Mouse (Mus musculus): Measurements from ENCODE around the gene Asap2. TPM values are rescaled to one million over a fixed set of nuclear protein-coding genes. Genes with fewer than 3 reads are reported as not detected.
A peak's percentile ranks its signal among the peaks of the same experiment; 100 is the strongest.

Gene Asap2
- polyA plus RNA-seq, 1 experiment from 2014 or later, result 8.2 TPM

GRCm38 (mm10) chr12:21139560-21139959 is 149.3 kb downstream of the Asap2 start:
- Histone ChIP-seq H3K9ac (ENCODE audit: low read depth, low read length) (no peak overlapping the region), H3K9me3 (ENCODE audit: control insufficient read depth, low read length) (no peaks in the 10 kb centered on the region), H3K27me3 (replicated peaks; ENCODE audit: control insufficient read depth, insufficient read depth, low read length) (no peaks in the 10 kb centered on the region), H3K4me2 (ENCODE audit: low read depth, low read length) (no peak overlapping the region), H3K4me3 (ENCODE audit: low read depth, low read length) (no peak overlapping the region), H3K27ac (replicated peaks; ENCODE audit: low read depth, low read length) (no peak overlapping the region), H3K4me1 (ENCODE audit: control insufficient read depth, insufficient read depth, low read length) (peaks cover 16% of the 10 kb centered on the region), H3K36me3 (ENCODE audit: control insufficient read depth, insufficient read depth, low read length) (no peaks in the 10 kb centered on the region)
- DNase-seq (ENCODE audit: low spot score) (peak; percentile 33), ATAC-seq (ENCODE audit: low read depth) (no peak)
- WGBS, result 59% methylated on average over 4 of the region's 4 CpGs

DNA sequence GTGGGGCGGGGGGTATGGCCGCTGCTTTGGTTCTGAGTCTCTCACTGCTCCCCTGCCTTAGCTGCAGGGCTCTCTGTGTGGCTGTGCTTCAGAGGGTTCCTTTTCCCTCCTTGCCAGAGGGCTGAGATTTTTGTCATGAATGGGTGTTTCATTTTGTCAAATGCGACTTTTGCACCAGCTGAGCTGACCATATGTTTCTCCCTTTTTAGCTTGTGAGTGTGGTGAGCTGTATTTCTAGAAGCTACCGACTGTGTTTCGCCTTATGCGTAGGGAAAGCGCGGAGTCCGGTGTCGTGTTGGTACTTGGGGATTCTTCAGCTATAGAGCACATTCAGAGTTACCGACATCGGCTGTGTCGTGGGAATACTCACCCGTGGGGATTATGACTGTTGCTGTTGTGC is 149.9 kb downstream of the Asap2 start:
- ATAC-seq (ENCODE audit: low read depth) (no peak), DNase-seq (ENCODE audit: low spot score) (no peak)
- Histone ChIP-seq H3K9ac (ENCODE audit: low read depth, low read length) (no peak overlapping the region), H3K4me3 (ENCODE audit: low read depth, low read length) (no peak overlapping the region), H3K4me1 (ENCODE audit: control insufficient read depth, insufficient read depth, low read length) (peaks cover 15% of the 10 kb centered on the region), H3K27ac (replicated peaks; ENCODE audit: low read depth, low read length) (no peak overlapping the region), H3K36me3 (ENCODE audit: control insufficient read depth, insufficient read depth, low read length) (no peaks in the 10 kb centered on the region), H3K4me2 (ENCODE audit: low read depth, low read length) (no peak overlapping the region), H3K9me3 (ENCODE audit: control insufficient read depth, low read length) (no peaks in the 10 kb centered on the region), H3K27me3 (replicated peaks; ENCODE audit: control insufficient read depth, insufficient read depth, low read length) (no peaks in the 10 kb centered on the region)
- WGBS, result 86% methylated on average over 14 of the region's 14 CpGs

GRCm38 (mm10) chr12:21140741-21141308 is 150.6 kb downstream of the Asap2 start:
- no peak overlapping the region for H3K4me3 ChIP-seq (ENCODE audit: low read depth, low read length)
- ATAC-seq (ENCODE audit: low read depth), result no peak
- H3K36me3 ChIP-seq (ENCODE audit: control insufficient read depth, insufficient read depth, low read length), result no peaks in the 10 kb centered on the region
- H3K27me3 ChIP-seq (replicated peaks; ENCODE audit: control insufficient read depth, insufficient read depth, low read length), result no peaks in the 10 kb centered on the region
- no peak overlapping the region for H3K4me2 ChIP-seq (ENCODE audit: low read depth, low read length)
- H3K9ac ChIP-seq (ENCODE audit: low read depth, low read length), result no peak overlapping the region
- H3K4me1 ChIP-seq (ENCODE audit: control insufficient read depth, insufficient read depth, low read length), result peaks cover 9% of the 10 kb centered on the region
- H3K9me3 ChIP-seq (ENCODE audit: control insufficient read depth, low read length), result no peaks in the 10 kb centered on the region
- DNase-seq (ENCODE audit: low spot score), result no peak
- H3K27ac ChIP-seq (replicated peaks; ENCODE audit: low read depth, low read length), result no peak overlapping the region
- WGBS, result 90% methylated on average over 6 of the region's 6 CpGs

GRCm38 (mm10) chr12:21141691-21142300 is 151.5 kb downstream of the Asap2 start:
- Histone ChIP-seq H3K9me3 (ENCODE audit: control insufficient read depth, low read length) (no peaks in the 10 kb centered on the region), H3K4me1 (ENCODE audit: control insufficient read depth, insufficient read depth, low read length) (0 out of 2 replicates have a peak, but pooled peaks cover 3% of the 10 kb centered on the region), H3K4me3 (ENCODE audit: low read depth, low read length) (no peak overlapping the region), H3K27ac (replicated peaks; ENCODE audit: low read depth, low read length) (no peak overlapping the region), H3K36me3 (ENCODE audit: control insufficient read depth, insufficient read depth, low read length) (no peaks in the 10 kb centered on the region), H3K4me2 (ENCODE audit: low read depth, low read length) (no peak overlapping the region), H3K27me3 (replicated peaks; ENCODE audit: control insufficient read depth, insufficient read depth, low read length) (no peaks in the 10 kb centered on the region), H3K9ac (ENCODE audit: low read depth, low read length) (no peak overlapping the region)
- 67% methylated on average over 5 of the region's 5 CpGs for WGBS
- ATAC-seq (ENCODE audit: low read depth) (no peak), DNase-seq (ENCODE audit: low spot score) (no peak)

DNA sequence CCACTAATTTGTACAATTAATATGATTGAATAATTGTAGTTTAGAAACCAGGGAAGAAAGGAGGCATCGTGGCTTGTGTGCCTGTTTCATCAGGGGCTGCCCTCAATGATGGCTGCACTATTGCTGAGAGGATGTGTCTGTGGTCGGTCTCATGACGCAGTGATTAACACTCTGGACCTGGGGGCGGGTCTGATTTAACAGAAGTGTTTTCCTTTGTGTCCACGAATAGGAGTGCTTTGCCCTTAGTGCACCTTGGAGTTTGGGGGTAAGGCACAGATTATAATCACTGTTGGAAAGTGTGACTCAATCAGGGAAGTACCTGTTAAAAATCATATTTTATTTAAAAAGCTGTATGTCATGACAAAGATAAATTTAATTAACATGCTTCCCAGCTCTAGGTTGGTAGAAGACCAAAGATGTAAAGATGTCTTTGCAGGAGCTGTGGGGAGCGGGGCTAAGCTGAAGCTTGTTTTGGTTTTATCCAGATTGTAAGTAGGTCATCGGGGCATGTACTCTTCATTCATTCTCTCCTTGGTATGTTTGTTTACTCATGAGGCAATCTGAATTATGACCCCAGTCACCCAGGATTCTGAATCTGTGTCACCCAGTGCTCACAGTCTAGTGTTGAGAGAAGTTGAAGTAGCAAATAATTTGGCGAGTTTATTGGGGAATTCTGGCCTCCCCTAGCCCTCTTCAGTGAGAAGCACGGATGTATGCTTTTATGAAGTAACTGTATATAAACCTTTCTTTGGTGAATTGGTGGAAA is 152.4 kb downstream of the Asap2 start:
- Histone ChIP-seq H3K9me3 (ENCODE audit: control insufficient read depth, low read length) (no peaks in the 10 kb centered on the region), H3K36me3 (ENCODE audit: control insufficient read depth, insufficient read depth, low read length) (no peaks in the 10 kb centered on the region), H3K4me2 (ENCODE audit: low read depth, low read length) (no peak overlapping the region), H3K4me1 (ENCODE audit: control insufficient read depth, insufficient read depth, low read length) (0 out of 2 replicates have a peak, but pooled peaks cover 3% of the 10 kb centered on the region), H3K27me3 (replicated peaks; ENCODE audit: control insufficient read depth, insufficient read depth, low read length) (no peaks in the 10 kb centered on the region), H3K4me3 (ENCODE audit: low read depth, low read length) (no peak overlapping the region), H3K27ac (replicated peaks; ENCODE audit: low read depth, low read length) (no peak overlapping the region), H3K9ac (ENCODE audit: low read depth, low read length) (no peak overlapping the region)
- ATAC-seq (ENCODE audit: low read depth), result no peak
- no peak for DNase-seq (ENCODE audit: low spot score)
- 77% methylated on average over 9 of the region's 9 CpGs for WGBS

DNA sequence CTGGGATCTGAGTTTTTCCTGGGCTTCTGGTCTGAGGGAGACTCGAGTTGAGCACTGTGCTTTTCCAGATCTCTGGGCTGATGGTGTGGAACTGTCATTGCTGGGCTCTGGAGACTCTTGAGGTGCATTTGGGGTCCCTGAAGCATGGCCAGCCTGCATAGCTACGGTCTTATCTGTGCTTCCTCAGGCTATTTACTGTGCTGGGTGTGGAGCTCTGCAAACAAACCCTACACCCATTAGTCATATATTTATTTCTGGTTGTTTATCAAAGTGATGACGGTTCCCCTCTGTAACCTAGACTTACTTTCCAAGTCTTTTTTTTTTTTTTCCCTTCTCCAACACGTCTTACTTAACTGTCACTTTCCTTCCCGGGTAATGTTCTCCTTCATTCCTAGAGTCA is 154.3 kb downstream of the Asap2 start:
- no peaks in the 10 kb centered on the region for H3K9me3 ChIP-seq (ENCODE audit: control insufficient read depth, low read length)
- H3K4me2 ChIP-seq (ENCODE audit: low read depth, low read length), result no peak overlapping the region
- no peaks in the 10 kb centered on the region for H3K36me3 ChIP-seq (ENCODE audit: control insufficient read depth, insufficient read depth, low read length)
- no peak overlapping the region for H3K9ac ChIP-seq (ENCODE audit: low read depth, low read length)
- 76% methylated on average over 5 of the region's 5 CpGs for WGBS
- DNase-seq (ENCODE audit: low spot score) (no peak), ATAC-seq (ENCODE audit: low read depth) (no peak)
- no peak overlapping the region for H3K4me3 ChIP-seq (ENCODE audit: low read depth, low read length)
- H3K4me1 ChIP-seq (ENCODE audit: control insufficient read depth, insufficient read depth, low read length), result no peaks in the 10 kb centered on the region
- no peak overlapping the region for H3K27ac ChIP-seq (replicated peaks; ENCODE audit: low read depth, low read length)
- H3K27me3 ChIP-seq (replicated peaks; ENCODE audit: control insufficient read depth, insufficient read depth, low read length), result no peaks in the 10 kb centered on the region

DNA sequence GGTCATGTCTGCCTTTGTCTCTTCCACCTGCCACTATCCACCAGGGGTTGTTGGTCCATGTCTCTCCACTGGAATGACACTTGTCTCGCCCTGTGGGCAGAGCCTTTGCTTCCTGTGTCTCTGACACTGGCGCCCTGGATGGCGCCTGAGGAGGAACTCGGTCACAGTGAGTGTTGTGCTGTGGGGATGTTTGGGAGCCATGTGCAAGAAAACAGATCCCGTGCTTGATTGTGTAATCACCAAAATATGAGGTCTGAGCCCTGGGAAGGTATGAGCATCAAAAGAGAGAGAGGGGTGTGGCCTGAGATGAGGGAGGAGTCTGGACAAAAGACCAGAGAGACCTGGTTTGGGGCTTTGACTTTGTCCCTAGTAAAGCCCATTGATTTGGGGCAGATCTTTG is 154.8 kb downstream of the Asap2 start:
- no peaks in the 10 kb centered on the region for H3K36me3 ChIP-seq (ENCODE audit: control insufficient read depth, insufficient read depth, low read length)
- no peak overlapping the region for H3K27ac ChIP-seq (replicated peaks; ENCODE audit: low read depth, low read length)
- no peak overlapping the region for H3K4me3 ChIP-seq (ENCODE audit: low read depth, low read length)
- no peaks in the 10 kb centered on the region for H3K4me1 ChIP-seq (ENCODE audit: control insufficient read depth, insufficient read depth, low read length)
- WGBS, result 84% methylated on average over 5 of the region's 5 CpGs
- H3K4me2 ChIP-seq (ENCODE audit: low read depth, low read length), result no peak overlapping the region
- H3K9ac ChIP-seq (ENCODE audit: low read depth, low read length), result no peak overlapping the region
- DNase-seq (ENCODE audit: low spot score) (no peak), ATAC-seq (ENCODE audit: low read depth) (no peak)
- no peaks in the 10 kb centered on the region for H3K9me3 ChIP-seq (ENCODE audit: control insufficient read depth, low read length)
- no peaks in the 10 kb centered on the region for H3K27me3 ChIP-seq (replicated peaks; ENCODE audit: control insufficient read depth, insufficient read depth, low read length)

- H3K4me3 ChIP-seq (ENCODE audit: low read depth, low read length), result no peak overlapping the region
- H3K36me3 ChIP-seq (ENCODE audit: control insufficient read depth, insufficient read depth, low read length), result no peaks in the 10 kb centered on the region
- no peak overlapping the region for H3K4me2 ChIP-seq (ENCODE audit: low read depth, low read length)
Observed at GRCm38 (mm10) chr12:21146826-21147225, 156.6 kb downstream of the Asap2 start.

More at GRCm38 (mm10) chr12:21146826-21147225, 156.6 kb downstream of the Asap2 start:
- Histone ChIP-seq H3K4me1 (ENCODE audit: control insufficient read depth, insufficient read depth, low read length) (no peaks in the 10 kb centered on the region), H3K27ac (replicated peaks; ENCODE audit: low read depth, low read length) (no peak overlapping the region), H3K9ac (ENCODE audit: low read depth, low read length) (no peak overlapping the region), H3K9me3 (ENCODE audit: control insufficient read depth, low read length) (no peaks in the 10 kb centered on the region), H3K27me3 (replicated peaks; ENCODE audit: control insufficient read depth, insufficient read depth, low read length) (no peaks in the 10 kb centered on the region)
- 38% methylated on average over 4 of the region's 4 CpGs for WGBS
- DNase-seq (ENCODE audit: low spot score), result no peak
- no peak for ATAC-seq (ENCODE audit: low read depth)
